Mouse (Mus musculus) embryonic fibroblast, embryonic 13.5 days (primary cell): ENCODE results near the gene Baz2a.
A peak's percentile ranks its signal among the peaks of the same experiment; 100 is the strongest.

Source experiments
- CTCF ChIP-seq: IDR thresholded peaks from 2 replicates; pipeline ENCODE4 v1.5.1; 2011; ENCODE audit warnings: mild to moderate bottlenecking, control low read depth, low read length, moderate library complexity, borderline replicate concordance; ENCODE audit not compliant: insufficient read depth
- POLR2A ChIP-seq: IDR thresholded peaks from 2 replicates; pipeline ENCODE4 v1.6.1; 2011; ENCODE audit warnings: low read depth, mild to moderate bottlenecking, control low read depth, low read length, moderate library complexity

GRCm38 (mm10) chr10:128084160-128084559 is 7.2 kb upstream of the Baz2a start:
- TF ChIP-seq CTCF: no peak
- 0 out of 2 replicates have a peak, but pooled peaks have one; percentile 3 for TF ChIP-seq POLR2A
